Comparison of ENCODE assay signal across 8 mouse cellular contexts in genomic region chr2:159053534-159053933, GRCm38 (mm10).
DNase-seq lines count a peak whose midpoint lies in the region; ATAC-seq lines count a peak whose summit lies in the region.

No protein-coding gene starts in this region.

- no peak overlapping the region for H3K4me2 ChIP-seq in midbrain, embryonic 11.5 days
- no peak overlapping the region for H3K4me2 ChIP-seq in midbrain, embryonic 14.5 days (ENCODE audit: low read length)
- H3K4me2 ChIP-seq in kidney, embryonic 15.5 days, result no peak overlapping the region

- no peak overlapping the region for H3K27ac ChIP-seq in midbrain, embryonic 11.5 days (ENCODE audit: low read depth, low read length)
- H3K27ac ChIP-seq in midbrain, embryonic 14.5 days (replicated peaks; ENCODE audit: low read depth, low read length), result no peak overlapping the region
- H3K27ac ChIP-seq in kidney, embryonic 15.5 days, result no peak overlapping the region

- DNase-seq in midbrain, embryonic 11.5 days (ENCODE audit: low spot score, missing footprints), result no peak
- no peak for DNase-seq in midbrain, embryonic 14.5 days
- peak; percentile 28 to 49 for DNase-seq in heart, adult 9 months (ENCODE audit: low spot score in 2 of 2)
- DNase-seq in lung, postnatal 36 days, result peak; percentile 36
- no peak for DNase-seq in left cerebral cortex, postnatal 36 days (ENCODE audit: low spot score in 2 of 2)
- no peak for DNase-seq in urinary bladder, postnatal 25 days (ENCODE audit: low spot score)
- no peak for DNase-seq in gastrocnemius, adult 8-10 months (ENCODE audit: low spot score in 2 of 2)

- H3K4me3 ChIP-seq in midbrain, embryonic 11.5 days (ENCODE audit: low read depth, low read length), result no peak overlapping the region
- H3K4me3 ChIP-seq in midbrain, embryonic 14.5 days (replicated peaks; ENCODE audit: low read depth, low read length), result no peak overlapping the region
- H3K4me3 ChIP-seq in kidney, embryonic 15.5 days (replicated peaks), result no peak overlapping the region

- no peaks in the 10 kb centered on the region; the same call in 1 of the 2 replicates for H3K9me3 ChIP-seq in midbrain, embryonic 11.5 days (ENCODE audit: control insufficient read depth, low read length)
- H3K9me3 ChIP-seq in midbrain, embryonic 14.5 days (ENCODE audit: control insufficient read depth, low read length), result no peaks in the 10 kb centered on the region
- no peaks in the 10 kb centered on the region for H3K9me3 ChIP-seq in kidney, embryonic 15.5 days (replicated peaks)

- no peaks in the 10 kb centered on the region for H3K27me3 ChIP-seq in midbrain, embryonic 11.5 days (ENCODE audit: control insufficient read depth, insufficient read depth, low read length)
- no peaks in the 10 kb centered on the region for H3K27me3 ChIP-seq in midbrain, embryonic 14.5 days (ENCODE audit: control insufficient read depth, insufficient read depth, low read length)
- H3K27me3 ChIP-seq in kidney, embryonic 15.5 days, result no peaks in the 10 kb centered on the region

- ATAC-seq in midbrain, embryonic 11.5 days (ENCODE audit: low FRiP score), result peak; percentile 30
- ATAC-seq in midbrain, embryonic 14.5 days (ENCODE audit: low FRiP score, low TSS enrichment), result no peak
- peak; percentile 72 for ATAC-seq in kidney, embryonic 15.5 days (replicated peaks; ENCODE audit: low FRiP score)

- no peaks in the 10 kb centered on the region for H3K4me1 ChIP-seq in midbrain, embryonic 11.5 days (ENCODE audit: control insufficient read depth, insufficient read depth, low read length)
- H3K4me1 ChIP-seq in midbrain, embryonic 14.5 days (ENCODE audit: control insufficient read depth, insufficient read depth, low read length), result no peaks in the 10 kb centered on the region
- H3K4me1 ChIP-seq in kidney, embryonic 15.5 days, result 0 out of 2 replicates have a peak, but pooled peaks cover 13% of the 10 kb centered on the region

- WGBS in midbrain, embryonic 11.5 days, result 66% methylated on average over 10 of the region's 10 CpGs
- WGBS in midbrain, embryonic 14.5 days, result 72% methylated on average over 10 of the region's 10 CpGs
- WGBS in kidney, embryonic 15.5 days, result 37% methylated on average over 10 of the region's 10 CpGs

- H3K36me3 ChIP-seq in midbrain, embryonic 11.5 days (ENCODE audit: control insufficient read depth, insufficient read depth, low read length), result no peaks in the 10 kb centered on the region
- H3K36me3 ChIP-seq in midbrain, embryonic 14.5 days (ENCODE audit: control insufficient read depth, insufficient read depth, low read length), result no peaks in the 10 kb centered on the region
- no peaks in the 10 kb centered on the region for H3K36me3 ChIP-seq in kidney, embryonic 15.5 days

- no peak overlapping the region for H3K9ac ChIP-seq in midbrain, embryonic 11.5 days (ENCODE audit: low read length)
- no peak overlapping the region for H3K9ac ChIP-seq in midbrain, embryonic 14.5 days (replicated peaks; ENCODE audit: low read length)
- H3K9ac ChIP-seq in kidney, embryonic 15.5 days, result no peak overlapping the region

- intact Hi-C loops in left cerebral cortex, postnatal 36 days (cut with DNase I), result loop anchor here (5.0 kb wide), 3 partner anchors 1314 to 1539 kb away; partner anchors contain the start of gene Mafb

Comparison
In these comparisons a context has a peak if more than half of its experiments do, and no peak if none do; other contexts are left out.
1. DNase-seq: peak in heart, adult 9 months (2 of 2) and lung, postnatal 36 days (single experiment); none in midbrain, embryonic 11.5 days (single experiment), midbrain, embryonic 14.5 days (single experiment), left cerebral cortex, postnatal 36 days (0 of 2), urinary bladder, postnatal 25 days (single experiment) and gastrocnemius, adult 8-10 months (0 of 2).